Mouse (Mus musculus): ENCODE data around the gene Cflar.

DNA sequence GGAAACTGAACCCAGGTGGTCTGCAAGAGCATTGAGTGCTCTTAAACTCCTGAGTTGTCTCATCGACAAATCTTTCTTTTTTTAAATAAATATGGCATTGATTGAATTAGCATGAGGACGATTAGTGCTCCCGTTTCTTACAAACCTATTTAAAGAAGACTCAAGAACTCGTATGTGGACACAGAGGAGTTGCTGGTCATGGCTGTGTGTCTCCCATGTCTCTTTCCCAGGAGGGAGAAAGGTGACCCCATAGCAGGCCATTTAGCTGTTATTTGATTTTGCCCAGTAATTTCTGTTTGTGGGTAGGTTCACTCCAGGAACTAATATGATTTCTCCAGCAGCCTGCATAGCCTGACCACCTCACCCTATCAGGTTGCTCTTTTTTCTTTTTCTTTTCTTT lies 85.5 kb downstream of the Cflar start:
- TF ChIP-seq POLR2A (IDR thresholded peaks at IDR 0.05; ENCODE audit: control insufficient read depth, low read depth, low read length) (no peak), CTCF (IDR thresholded peaks at IDR 0.05; ENCODE audit: control insufficient read depth, insufficient read depth, insufficient replicate concordance, low read depth, low read length) (no peak)
